Mouse (Mus musculus) hindbrain, embryonic 14.5 days (tissue): ENCODE data around the gene Spon1. TPM values are rescaled to one million over a fixed set of nuclear protein-coding genes. Genes with fewer than 3 reads are reported as not detected.

ENCODE experiments used
- ATAC-seq: fragments of 200-750 bp; cut with Nextera tagmentation; 2 replicates; pipeline ENCODE4 v1.8.0; 2017; ENCODE audit warnings: moderate number of reproducible peaks, mild to moderate bottlenecking, moderate TSS enrichment, moderate library complexity; ENCODE audit not compliant: low FRiP score
- DNase-seq: peaks from one replicate; pipeline ENCODE4 v3.0.0-alpha.2; 2015; ENCODE audit warnings: low spot score
- H3K27ac ChIP-seq: fragments of 300-500 bp; sonication (generic); 2 replicates; pipeline ENCODE4 v1.5.1; 2014; ENCODE audit warnings: mild to moderate bottlenecking, moderate library complexity
- H3K27me3 ChIP-seq: fragments of 300-500 bp; sonication (generic); 2 replicates; pipeline ENCODE4 v1.6.1; 2014; ENCODE audit warnings: mild to moderate bottlenecking, low read length, mixed read lengths; ENCODE audit not compliant: control insufficient read depth, insufficient read depth
- H3K36me3 ChIP-seq: fragments of 300-500 bp; sonication (generic); replicated peaks from 2 replicates; pipeline ENCODE4 v1.6.1; 2014; ENCODE audit not compliant: control insufficient read depth, insufficient read depth
- H3K4me1 ChIP-seq: fragments of 300-500 bp; sonication (generic); replicated peaks from 2 replicates; pipeline ENCODE4 v1.6.1; 2014; ENCODE audit warnings: antibody characterized with exemption, low read length, mixed read lengths; ENCODE audit not compliant: control insufficient read depth, insufficient read depth
- H3K4me2 ChIP-seq: fragments of 300-500 bp; sonication (generic); replicated peaks from 2 replicates; pipeline ENCODE4 v1.6.1; 2014; ENCODE audit warnings: mild to moderate bottlenecking, moderate library complexity
- H3K4me3 ChIP-seq: fragments of 300-500 bp; sonication (generic); replicated peaks from 2 replicates; pipeline ENCODE4 v1.5.1; 2014; ENCODE audit warnings: mild to moderate bottlenecking, low read length
- H3K9ac ChIP-seq: fragments of 300-500 bp; sonication (generic); 2 replicates; pipeline ENCODE4 v1.6.1; 2014
- H3K9me3 ChIP-seq: fragments of 300-500 bp; sonication (generic); 2 replicates; pipeline ENCODE4 v1.6.1; 2016; ENCODE audit warnings: low read length; ENCODE audit not compliant: control insufficient read depth
- WGBS: fragments of 180-500 bp; shearing (Covaris S2); extraction: QIAGEN DNeasy Blood & Tissue Kit; methylation state at CpG from one replicate; pipeline ENCODE4 v1.1.7; 2014; 5-methylcytosine and 5-hydroxymethylcytosine counted together
- polyA plus RNA-seq: library from polyadenylated mRNA; unstranded; fragments of >200 nt; fragmentation: Nextera tagmentation; extraction: Ambion mirVana; gene quantifications from 2 replicates; pipeline ENCODE4 v1.2.1, GENCODE M21; 2014

Gene Spon1
- polyA plus RNA-seq, 1 experiment from 2014 or later = 90.5 TPM

GRCm38 (mm10) chr7:113920056-113920455 lies 154.3 kb downstream of the Spon1 start:
- Histone ChIP-seq H3K4me2 (no peak overlapping the region), H3K4me3 (no peak overlapping the region), H3K36me3 (no peaks in the 10 kb centered on the region), H3K27ac (no peak overlapping the region), H3K9ac (no peak overlapping the region), H3K9me3 (0 out of 2 replicates have a peak, but pooled peaks cover 5% of the 10 kb centered on the region), H3K4me1 (no peaks in the 10 kb centered on the region), H3K27me3 (no peaks in the 10 kb centered on the region)
- DNase-seq = no peak
- no peak for ATAC-seq
- WGBS = 75% methylated on average over 2 of the region's 2 CpGs

GRCm38 (mm10) chr7:113924561-113924960 lies 158.8 kb downstream of the Spon1 start:
- no peak for DNase-seq
- no peak for ATAC-seq

GRCm38 (mm10) chr7:113950888-113951287 lies 185.1 kb downstream of the Spon1 start:
- no peak for ATAC-seq
- no peak for DNase-seq
- Histone ChIP-seq H3K4me1 (no peaks in the 10 kb centered on the region; the same call in 1 of the 2 replicates), H3K36me3 (no peaks in the 10 kb centered on the region), H3K27ac (no peak overlapping the region), H3K4me2 (no peak overlapping the region), H3K4me3 (no peak overlapping the region), H3K9ac (no peak overlapping the region), H3K27me3 (no peaks in the 10 kb centered on the region), H3K9me3 (no peaks in the 10 kb centered on the region)
- 82% methylated on average over 7 of the region's 7 CpGs for WGBS

More at GRCm38 (mm10) chr7:113924561-113924960, 158.8 kb downstream of the Spon1 start:
- no peak overlapping the region for H3K4me2 ChIP-seq
- H3K36me3 ChIP-seq = no peaks in the 10 kb centered on the region
- no peak overlapping the region for H3K27ac ChIP-seq
- 64% methylated on average over 6 of the region's 6 CpGs for WGBS
- no peaks in the 10 kb centered on the region for H3K4me1 ChIP-seq
- H3K27me3 ChIP-seq = no peaks in the 10 kb centered on the region
- no peak overlapping the region for H3K4me3 ChIP-seq
- H3K9ac ChIP-seq = no peak overlapping the region
- H3K9me3 ChIP-seq = no peaks in the 10 kb centered on the region

GRCm38 (mm10) chr7:113955431-113955830 lies 189.6 kb downstream of the Spon1 start:
- Histone ChIP-seq H3K9ac (no peak overlapping the region), H3K27me3 (no peaks in the 10 kb centered on the region), H3K4me3 (no peak overlapping the region), H3K27ac (no peak overlapping the region), H3K9me3 (no peaks in the 10 kb centered on the region), H3K36me3 (no peaks in the 10 kb centered on the region), H3K4me1 (no peaks in the 10 kb centered on the region; the same call in 1 of the 2 replicates), H3K4me2 (no peak overlapping the region)
- 56% methylated on average over 2 of the region's 2 CpGs for WGBS
- DNase-seq (no peak), ATAC-seq (no peak)

GRCm38 (mm10) chr7:113960841-113961499 lies 195.2 kb downstream of the Spon1 start:
- WGBS = 67% methylated on average over 9 of the region's 9 CpGs
- no peaks in the 10 kb centered on the region for H3K9me3 ChIP-seq
- H3K36me3 ChIP-seq = no peaks in the 10 kb centered on the region
- no peak overlapping the region for H3K4me3 ChIP-seq
- DNase-seq = no peak
- H3K4me2 ChIP-seq = no peak overlapping the region
- no peak overlapping the region for H3K9ac ChIP-seq
- ATAC-seq = no peak
- H3K27ac ChIP-seq = no peak overlapping the region
- no peaks in the 10 kb centered on the region for H3K27me3 ChIP-seq
- no peaks in the 10 kb centered on the region for H3K4me1 ChIP-seq

GRCm38 (mm10) chr7:113961500-113961895 lies 195.7 kb downstream of the Spon1 start:
- H3K9ac ChIP-seq = no peak overlapping the region
- H3K9me3 ChIP-seq = no peaks in the 10 kb centered on the region
- 69% methylated on average over 3 of the region's 3 CpGs for WGBS
- H3K4me2 ChIP-seq = no peak overlapping the region
- H3K4me1 ChIP-seq = no peaks in the 10 kb centered on the region
- H3K36me3 ChIP-seq = no peaks in the 10 kb centered on the region
- ATAC-seq = no peak
- peak; percentile 26 for DNase-seq
- H3K4me3 ChIP-seq = no peak overlapping the region
- no peaks in the 10 kb centered on the region for H3K27me3 ChIP-seq
- no peak overlapping the region for H3K27ac ChIP-seq

GRCm38 (mm10) chr7:113962078-113962477 lies 196.3 kb downstream of the Spon1 start:
- no peak overlapping the region for H3K4me2 ChIP-seq
- 92% methylated on average over 4 of the region's 4 CpGs for WGBS
- no peak overlapping the region for H3K9ac ChIP-seq
- no peaks in the 10 kb centered on the region for H3K27me3 ChIP-seq
- no peak for ATAC-seq
- DNase-seq = no peak
- H3K4me1 ChIP-seq = no peaks in the 10 kb centered on the region
- H3K4me3 ChIP-seq = no peak overlapping the region
- no peaks in the 10 kb centered on the region for H3K36me3 ChIP-seq
- no peak overlapping the region for H3K27ac ChIP-seq
- no peaks in the 10 kb centered on the region for H3K9me3 ChIP-seq

GRCm38 (mm10) chr7:113963766-113964165 lies 198.0 kb downstream of the Spon1 start:
- no peak overlapping the region for H3K4me2 ChIP-seq
- H3K4me1 ChIP-seq = no peaks in the 10 kb centered on the region
- ATAC-seq = no peak
- DNase-seq = no peak
- H3K36me3 ChIP-seq = no peaks in the 10 kb centered on the region
- H3K4me3 ChIP-seq = no peak overlapping the region
- no peak overlapping the region for H3K27ac ChIP-seq
- no peak overlapping the region for H3K9ac ChIP-seq
- WGBS = 70% methylated on average over 4 of the region's 4 CpGs
- H3K9me3 ChIP-seq = no peaks in the 10 kb centered on the region
- H3K27me3 ChIP-seq = no peaks in the 10 kb centered on the region

GRCm38 (mm10) chr7:113965625-113966024 lies 199.8 kb downstream of the Spon1 start:
- H3K36me3 ChIP-seq = no peaks in the 10 kb centered on the region
- 92% methylated on average over 8 of the region's 8 CpGs for WGBS
- H3K9ac ChIP-seq = no peak overlapping the region
- ATAC-seq = no peak
- no peak overlapping the region for H3K4me3 ChIP-seq
- H3K4me2 ChIP-seq = no peak overlapping the region
- no peaks in the 10 kb centered on the region for H3K4me1 ChIP-seq
- no peak overlapping the region for H3K27ac ChIP-seq
- H3K9me3 ChIP-seq = no peaks in the 10 kb centered on the region
- no peaks in the 10 kb centered on the region for H3K27me3 ChIP-seq
- no peak for DNase-seq

- ATAC-seq (no peak), DNase-seq (no peak)
- no peaks in the 10 kb centered on the region for H3K36me3 ChIP-seq
- no peak overlapping the region for H3K4me2 ChIP-seq
- H3K4me1 ChIP-seq = no peaks in the 10 kb centered on the region
- no peaks in the 10 kb centered on the region for H3K9me3 ChIP-seq
- no peaks in the 10 kb centered on the region for H3K27me3 ChIP-seq
- no peak overlapping the region for H3K27ac ChIP-seq
- H3K9ac ChIP-seq = no peak overlapping the region
- no peak overlapping the region for H3K4me3 ChIP-seq
These were observed 203.4 kb downstream of the Spon1 start for GRCm38 (mm10) chr7:113969182-113969581.
